Mouse (Mus musculus): ENCODE measurements around the gene Olfr1371.

- TF ChIP-seq CTCF (IDR thresholded peaks at IDR 0.05 in 2 of 3, conservative IDR thresholded peaks at IDR 0.05 in 1 of 3; ENCODE audit: control insufficient read depth in 1 of 3, insufficient read depth in 1 of 3, low read depth in 2 of 3, low read length in 3 of 3, poor library complexity in 1 of 3, severe bottlenecking in 1 of 3) (no peak), BHLHE40 (IDR thresholded peaks at IDR 0.05; ENCODE audit: borderline replicate concordance, low read depth, low read length) (no peak), POLR2A (IDR thresholded peaks at IDR 0.05; ENCODE audit: control insufficient read depth in 1 of 2, insufficient read depth in 1 of 2, low read depth in 1 of 2, low read length in 2 of 2, poor library complexity in 1 of 2) (no peak), ELF1 (IDR thresholded peaks at IDR 0.05; ENCODE audit: low read depth, low read length) (no peak), TAL1 (IDR thresholded peaks at IDR 0.05; ENCODE audit: low read length) (no peak), HCFC1 (IDR thresholded peaks at IDR 0.05; ENCODE audit: low read depth, low read length) (no peak), EP300 (IDR thresholded peaks at IDR 0.05; ENCODE audit: low read depth in 1 of 2, low read length in 2 of 2) (no peak), POLR2AphosphoS5 (IDR thresholded peaks at IDR 0.05; ENCODE audit: borderline replicate concordance, low read depth, low read length) (no peak)
These were observed at the start of gene Olfr1371 for GRCm38 (mm10) chr11:52213887-52214286.
